Mouse (Mus musculus) heart, postnatal 36 days (tissue): ENCODE measurements around the gene Slc38a2. TPM values are rescaled to one million over a fixed set of nuclear protein-coding genes. Genes with fewer than 3 reads are reported as not detected.

Experiments used
- DNase-seq, 2 experiments: peaks; one replicate each; pipeline ENCODE4 v3.0.0; 2021 to 2022
- intact Hi-C: fragments of 180-260 bp; cut with DNase I; formaldehyde crosslinking; loops from one replicate; pipeline ENCODE4 v1.15.1; 2025
- total RNA-seq, 2 experiments: library from RNA; stranded (reverse); gene quantifications; 2 replicates each; pipeline ENCODE4 v1.2.3; 2021

The Slc38a2 gene
- total RNA-seq, 2 experiments from 2014 or later, result 173 to 251 TPM

GRCm38 (mm10) chr15:96697901-96698657 lies 1.5 kb downstream of the Slc38a2 start:
- DNase-seq, result no peak
- intact Hi-C loops, result loop anchor here (2.0 to 10.0 kb wide), 4 partner anchors 51 to 1084 kb away; partner anchors contain the start of gene Arid2

GRCm38 (mm10) chr15:96696486-96697284 lies 2.8 kb downstream of the Slc38a2 start:
- DNase-seq, result no peak
- intact Hi-C loops, result loop anchor here (5.0 to 10.0 kb wide), 3 partner anchors 241 to 1086 kb away; partner anchors contain the start of gene Arid2

DNA sequence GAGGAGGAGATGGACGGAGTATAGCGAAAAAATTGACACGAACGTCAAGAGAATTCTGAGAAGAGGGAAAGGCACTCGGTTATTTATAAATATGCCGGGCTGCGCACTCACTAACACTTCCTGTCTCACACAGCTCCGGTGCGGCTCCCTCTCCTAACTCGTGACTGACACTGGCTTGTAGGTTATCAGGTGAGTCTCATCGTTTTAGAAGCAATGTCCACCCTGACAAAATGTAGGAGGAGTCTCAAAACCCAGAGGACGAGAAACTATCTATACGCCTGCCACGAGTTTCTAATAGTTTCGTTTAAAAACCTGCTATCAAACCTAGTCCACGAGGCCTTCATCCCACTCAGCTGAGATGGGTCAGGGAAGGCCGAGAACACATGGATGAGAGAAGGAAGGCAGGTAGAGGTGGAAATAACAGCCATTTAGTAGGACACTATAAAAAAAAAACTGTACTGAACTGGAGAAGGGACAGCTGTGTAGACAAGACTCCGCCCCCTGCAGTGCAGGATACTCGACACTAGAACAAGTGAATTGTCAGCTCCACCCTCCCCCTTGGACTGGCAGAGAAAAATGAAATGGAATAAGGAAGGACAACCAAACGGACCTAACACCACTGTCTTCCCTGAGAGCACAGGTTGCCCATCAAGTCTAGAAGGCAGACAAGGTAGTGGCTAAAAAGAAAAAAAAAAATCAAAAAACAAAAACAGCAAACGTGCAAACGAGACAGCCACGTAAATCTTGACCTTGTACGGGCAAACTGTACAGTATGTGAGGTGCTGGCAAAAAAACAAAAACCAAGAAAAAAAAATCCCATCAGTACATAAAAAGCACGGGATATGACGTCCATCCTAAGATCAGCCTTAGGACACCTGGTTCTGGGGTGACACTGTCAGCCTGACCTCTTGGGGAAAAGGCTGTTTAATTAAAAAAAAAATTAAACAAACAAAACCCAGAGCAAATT lies 3.8 kb downstream of the Slc38a2 start:
- intact Hi-C loops, result loop anchor here (5.0 to 10.0 kb wide), 3 partner anchors 242 to 1087 kb away; partner anchors contain the start of gene Arid2
- peak in 1 of 2 experiments; percentile 37 for DNase-seq

- intact Hi-C loops, result loop anchor here (5.0 to 10.0 kb wide), 3 partner anchors 242 to 1087 kb away; partner anchors contain the start of gene Arid2
These were observed 4.5 kb downstream of the Slc38a2 start for GRCm38 (mm10) chr15:96694988-96695387.

GRCm38 (mm10) chr15:96693688-96694087 lies 5.8 kb downstream of the Slc38a2 start:
- DNase-seq, result no peak
- intact Hi-C loops, result loop anchor here (10.0 kb wide), 1 partner anchor 409 kb away; the partner anchor contains the start of gene Arid2

More at GRCm38 (mm10) chr15:96694988-96695387, 4.5 kb downstream of the Slc38a2 start:
- DNase-seq, result no peak

GRCm38 (mm10) chr15:96692401-96692800 lies 7.1 kb downstream of the Slc38a2 start:
- intact Hi-C loops, result loop anchor here (10.0 kb wide), 1 partner anchor 408 kb away; the partner anchor contains the start of gene Arid2
- no peak for DNase-seq

GRCm38 (mm10) chr15:96691381-96691780 lies 8.1 kb downstream of the Slc38a2 start:
- intact Hi-C loops, result loop anchor here (10.0 kb wide), 1 partner anchor 407 kb away; the partner anchor contains the start of gene Arid2
- DNase-seq, result no peak

GRCm38 (mm10) chr15:96690829-96691228 lies 8.7 kb downstream of the Slc38a2 start:
- no peak for DNase-seq
- intact Hi-C loops, result loop anchor here (10.0 kb wide), 1 partner anchor 406 kb away; the partner anchor contains the start of gene Arid2

DNA sequence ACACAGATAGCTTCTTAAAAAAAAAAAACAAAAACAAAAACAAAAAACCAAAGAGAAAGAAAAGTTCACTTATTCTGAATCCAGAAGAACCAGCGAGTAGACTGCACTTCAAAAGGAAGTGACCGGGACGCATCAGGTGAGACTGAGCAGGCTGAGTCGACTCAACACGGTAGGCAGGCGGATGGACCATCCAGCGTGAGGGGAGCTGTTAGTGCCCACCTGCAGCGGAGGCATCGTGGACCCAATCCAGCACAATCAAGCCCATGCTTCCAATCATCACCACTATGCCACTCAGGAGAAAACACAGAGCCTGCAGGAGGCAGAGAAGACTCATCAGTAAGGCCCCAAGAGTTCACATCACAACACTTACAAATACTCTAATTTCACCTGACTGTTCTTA lies 9.6 kb downstream of the Slc38a2 start:
- intact Hi-C loops, result loop anchor here (10.0 kb wide), 1 partner anchor 405 kb away; the partner anchor contains the start of gene Arid2
- no peak for DNase-seq

DNA sequence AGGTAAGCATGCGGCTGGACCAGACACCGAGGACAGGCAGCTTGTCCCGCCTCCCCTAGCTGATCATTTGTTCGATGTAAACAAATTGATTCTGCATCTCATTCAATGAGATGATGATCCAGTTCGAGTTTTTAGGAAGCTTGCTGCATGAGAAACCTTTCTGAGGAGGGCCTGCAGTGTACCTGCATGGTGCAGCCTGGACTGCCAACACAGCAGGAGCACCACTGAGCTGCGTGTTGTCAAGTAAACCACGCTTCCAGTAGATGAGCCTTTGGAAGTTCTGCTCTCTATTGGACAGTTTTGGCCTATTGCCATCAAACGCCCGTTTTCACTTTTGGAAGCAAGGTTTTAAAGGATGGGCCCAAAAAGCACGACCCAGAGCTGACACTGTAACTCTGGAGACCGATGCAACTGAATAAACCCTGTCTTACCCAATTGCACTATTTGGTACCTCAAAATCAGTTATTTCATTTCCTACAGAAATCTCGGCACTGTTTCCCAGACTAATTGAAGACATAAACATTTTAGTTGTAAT lies 10.7 kb downstream of the Slc38a2 start:
- intact Hi-C loops, result no loop called here
- DNase-seq, result no peak

- intact Hi-C loops, result no loop called here
- no peak for DNase-seq
These were observed 11.5 kb downstream of the Slc38a2 start for GRCm38 (mm10) chr15:96688036-96688435.

GRCm38 (mm10) chr15:96687366-96687765 lies 12.2 kb downstream of the Slc38a2 start:
- DNase-seq, result no peak
- intact Hi-C loops, result no loop called here

DNA sequence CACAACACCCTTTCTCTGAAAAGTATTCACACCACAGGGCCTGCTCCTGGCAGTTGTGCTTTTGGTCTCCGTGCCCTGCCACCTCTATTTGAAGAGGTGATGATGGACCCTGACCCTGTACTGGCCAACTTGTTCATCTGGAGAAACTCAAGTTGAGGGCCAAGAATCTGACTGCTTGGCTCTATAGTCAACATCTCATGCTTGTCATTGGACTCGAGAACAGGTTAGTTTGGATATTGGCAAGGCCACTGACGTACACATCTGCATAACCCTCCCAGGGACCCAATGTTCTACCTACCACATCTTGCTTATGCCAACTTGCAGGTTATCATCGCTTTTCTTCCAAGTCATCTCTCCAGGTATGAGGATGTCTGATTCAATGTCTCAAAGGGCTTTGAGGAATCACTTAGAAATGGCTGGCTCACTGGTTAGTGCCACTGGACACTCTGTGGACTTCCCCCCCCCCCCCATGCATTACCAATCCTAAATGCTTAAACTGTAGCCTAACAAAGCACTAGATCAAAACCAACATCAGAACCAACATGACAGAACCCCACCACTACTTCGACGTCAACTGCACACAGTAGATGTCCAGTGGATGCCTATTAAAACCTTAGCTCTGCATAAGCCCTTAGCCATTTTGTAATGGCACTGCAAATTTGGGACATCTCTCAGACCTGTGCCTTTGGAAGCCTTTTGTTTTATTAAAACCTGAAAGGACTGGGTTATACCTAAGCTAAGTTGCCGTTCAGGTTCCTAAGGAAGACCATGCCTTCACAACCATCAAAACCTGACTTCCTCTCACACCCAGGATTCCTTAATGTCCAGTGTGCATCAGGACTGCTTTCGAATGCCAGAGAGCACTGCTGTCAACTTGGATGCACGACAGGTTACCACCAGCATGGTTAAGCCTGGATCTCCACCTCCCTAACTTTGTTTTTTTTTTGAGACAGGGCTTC lies 13.1 kb downstream of the Slc38a2 start:
- no peak for DNase-seq

GRCm38 (mm10) chr15:96685273-96685672 lies 14.3 kb downstream of the Slc38a2 start:
- no peak for DNase-seq
- intact Hi-C loops, result no loop called here

More for the DNA sequence above, 13.1 kb downstream of the Slc38a2 start:
- intact Hi-C loops, result no loop called here

DNA sequence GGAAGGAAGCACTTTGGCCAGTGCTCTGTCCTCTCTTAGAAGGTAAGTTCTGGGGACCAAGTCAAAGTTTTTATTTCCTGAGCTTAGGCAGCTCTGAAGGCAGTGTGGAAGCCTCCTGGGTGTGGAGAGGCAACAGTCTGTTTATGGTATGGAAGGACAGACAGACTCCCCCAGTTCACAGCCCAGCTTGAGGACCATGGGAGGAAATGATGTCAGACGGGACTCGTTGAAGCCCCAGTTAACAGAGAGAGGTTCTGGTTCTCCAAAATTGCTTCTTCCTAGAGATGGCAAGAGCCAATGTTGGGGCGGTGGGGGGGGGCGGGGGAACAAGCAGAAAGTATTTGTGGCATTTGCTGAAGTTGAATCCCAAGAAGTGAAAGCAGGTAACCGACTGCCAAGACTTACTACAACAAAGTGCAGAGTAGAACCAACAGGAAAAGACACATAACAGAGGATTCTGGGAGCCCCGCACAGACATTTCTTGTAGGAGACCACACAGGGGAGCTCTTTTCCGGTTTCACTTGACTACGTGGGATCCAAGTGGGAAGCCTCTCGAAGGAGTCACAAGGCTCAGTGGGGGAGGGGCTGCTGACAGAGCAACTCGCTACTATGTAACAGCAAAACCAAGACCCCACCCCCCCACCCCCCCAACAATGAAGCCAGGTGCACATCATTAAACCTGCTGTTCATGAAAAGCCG lies 15.2 kb downstream of the Slc38a2 start:
- intact Hi-C loops, result no loop called here
- no peak for DNase-seq

DNA sequence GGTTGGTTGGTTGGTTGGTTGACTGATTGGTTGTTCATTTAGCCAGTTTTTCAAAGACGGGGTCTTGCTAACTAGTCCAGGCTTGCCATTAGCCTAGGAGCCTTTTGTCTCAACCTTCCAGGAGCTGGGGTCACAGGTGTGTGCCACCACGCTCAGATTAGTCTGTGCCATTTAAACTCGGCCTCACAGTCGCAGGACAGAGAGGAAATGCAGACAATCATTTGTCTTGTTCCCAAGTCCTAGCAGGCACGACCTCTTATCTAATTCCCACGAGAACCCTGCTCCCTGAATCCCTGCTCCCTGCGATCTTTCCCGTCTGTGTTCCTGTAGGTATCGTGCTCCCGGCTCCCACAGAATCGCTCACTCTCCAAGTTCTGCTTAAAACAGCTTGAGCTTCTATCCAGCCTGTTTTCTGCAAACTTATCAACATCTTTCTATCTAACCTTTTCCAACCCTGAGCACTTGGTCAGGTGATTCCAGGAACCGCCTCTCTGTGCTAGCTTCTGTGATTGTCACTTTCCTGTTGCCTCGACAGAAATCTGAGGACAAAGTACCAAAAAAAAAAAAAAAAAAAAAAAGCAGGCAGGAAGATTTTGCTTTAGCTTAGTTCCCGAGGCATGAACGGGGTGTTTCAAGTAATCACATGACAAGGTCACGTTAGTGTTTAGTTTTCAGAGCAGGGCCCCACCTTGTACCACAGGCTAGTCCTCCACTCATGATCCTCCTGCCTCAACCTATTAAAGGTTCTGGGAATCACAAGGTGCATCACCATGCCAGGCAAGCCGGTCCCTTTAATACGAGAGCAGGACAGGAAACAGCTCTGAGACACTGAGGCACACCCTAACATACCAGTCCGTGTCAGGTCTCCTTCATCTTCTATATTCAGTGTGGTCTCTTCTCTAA lies 20.4 kb downstream of the Slc38a2 start:
- intact Hi-C loops, result no loop called here
- no peak for DNase-seq

DNA sequence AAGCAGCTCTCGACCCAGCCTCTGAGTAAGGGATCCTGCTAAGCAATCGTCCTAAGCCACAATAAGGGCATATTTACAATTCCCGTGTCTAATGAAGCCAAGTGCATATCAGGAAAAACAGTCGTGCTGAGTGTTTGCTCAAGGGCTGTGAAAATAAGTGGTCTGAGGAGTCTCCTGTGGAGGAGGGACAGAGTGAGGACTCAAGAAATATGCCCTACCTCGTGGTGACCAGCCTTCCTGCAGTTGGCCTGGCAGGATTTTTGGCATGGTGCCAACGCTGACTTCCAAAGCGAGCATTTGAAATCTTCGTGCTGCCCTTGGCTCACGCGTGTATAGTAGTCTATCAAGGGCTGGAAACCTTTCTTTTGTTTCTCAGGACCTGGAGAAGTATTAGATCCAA lies 23.0 kb downstream of the Slc38a2 start:
- intact Hi-C loops, result no loop called here
- no peak for DNase-seq
